Mouse (Mus musculus): ENCODE results near the gene Ulk1. TPM values are rescaled to one million over a fixed set of nuclear protein-coding genes. Genes with fewer than 3 reads are reported as not detected.
A peak's percentile ranks its signal among the peaks of the same experiment; 100 is the strongest.

The Ulk1 gene
- total RNA-seq, 2 experiments from 2014 or later = 1.4 to 27.2 TPM

DNA sequence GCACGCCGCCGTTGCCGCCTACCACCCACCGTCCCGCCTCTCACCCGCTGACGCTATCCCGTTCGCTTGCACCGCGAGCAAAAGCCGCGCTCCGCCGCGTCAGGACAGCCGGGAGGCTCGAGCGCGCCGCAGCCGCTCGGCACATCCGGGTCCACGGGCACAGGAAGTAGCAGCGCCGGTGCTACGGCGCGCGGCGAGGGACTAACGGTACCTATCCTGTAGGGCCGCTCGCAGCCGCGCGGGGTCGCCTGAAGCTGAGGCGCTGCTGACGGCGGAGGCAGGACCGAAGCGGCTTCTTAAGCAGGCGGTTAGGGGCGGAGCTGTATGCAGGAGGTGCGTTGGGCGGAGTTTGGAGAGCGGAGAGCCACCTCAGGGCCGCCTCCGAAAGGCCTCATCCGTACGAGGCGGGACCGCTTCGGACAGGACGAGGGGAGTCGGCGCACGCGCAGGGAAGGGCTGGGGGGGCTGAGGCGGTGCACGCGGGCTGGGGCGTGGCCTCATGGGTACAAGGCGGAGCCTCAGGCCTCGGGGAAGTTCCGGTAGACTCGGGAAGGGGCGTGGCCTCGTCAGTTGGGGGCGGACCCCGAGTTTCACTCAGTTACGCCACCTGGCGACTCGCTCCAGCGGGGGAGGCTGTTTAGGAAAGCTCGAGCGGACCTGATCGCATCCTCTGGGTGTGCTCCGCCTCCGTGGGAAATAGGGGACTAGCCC is 39.3 kb downstream of the Ulk1 start, which contains the start of gene Ep400:
TSS of gene Ep400 (minus strand) at position 270 of the 711 bp plus-strand sequence.
- peak; percentile 88 for ATAC-seq (replicated peaks; ENCODE audit: poor library complexity, severe bottlenecking)

DNA sequence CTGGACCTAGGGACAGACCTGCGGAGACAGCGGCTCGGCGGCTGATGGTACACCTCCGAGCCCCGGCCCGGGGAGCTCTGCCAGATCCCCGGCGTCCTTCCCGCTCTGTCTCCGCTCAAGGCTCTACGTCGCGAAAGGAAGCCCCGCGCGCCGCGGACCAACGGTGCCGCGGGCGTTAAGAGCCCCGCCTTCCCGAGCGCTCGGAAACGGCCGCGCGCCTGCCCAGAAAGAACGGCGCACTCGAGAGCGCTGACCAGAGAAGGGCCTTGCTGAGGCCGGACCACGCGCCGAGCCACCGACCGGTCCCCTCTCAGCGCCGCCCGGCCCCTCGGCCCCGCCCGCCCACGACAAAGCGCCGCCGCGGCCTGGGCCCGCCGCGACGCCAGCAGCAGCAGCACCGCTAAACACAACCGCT is 39.9 kb downstream of the Ulk1 start:
- peak; percentile 25 for ATAC-seq (replicated peaks; ENCODE audit: poor library complexity, severe bottlenecking)

DNA sequence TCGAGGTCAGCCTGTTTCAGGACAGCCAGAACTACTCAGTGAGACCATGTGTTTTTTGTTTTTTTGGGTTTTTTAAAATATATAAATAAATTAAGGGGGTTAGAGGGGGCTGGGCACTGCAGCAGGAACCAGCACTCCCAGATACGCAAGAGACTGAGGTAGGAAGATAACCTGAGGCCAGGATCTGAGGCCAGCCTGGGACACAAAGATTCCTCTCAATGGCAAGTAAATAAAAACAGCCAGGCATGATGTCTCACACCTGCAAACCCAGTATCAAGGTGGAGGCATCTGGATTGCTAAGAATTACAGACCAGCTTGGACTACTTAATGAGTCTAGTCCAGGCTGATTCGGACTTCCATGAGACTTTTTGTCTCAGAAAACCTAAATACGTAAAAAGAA is 40.6 kb downstream of the Ulk1 start:
- no peak for ATAC-seq (replicated peaks; ENCODE audit: poor library complexity, severe bottlenecking)

DNA sequence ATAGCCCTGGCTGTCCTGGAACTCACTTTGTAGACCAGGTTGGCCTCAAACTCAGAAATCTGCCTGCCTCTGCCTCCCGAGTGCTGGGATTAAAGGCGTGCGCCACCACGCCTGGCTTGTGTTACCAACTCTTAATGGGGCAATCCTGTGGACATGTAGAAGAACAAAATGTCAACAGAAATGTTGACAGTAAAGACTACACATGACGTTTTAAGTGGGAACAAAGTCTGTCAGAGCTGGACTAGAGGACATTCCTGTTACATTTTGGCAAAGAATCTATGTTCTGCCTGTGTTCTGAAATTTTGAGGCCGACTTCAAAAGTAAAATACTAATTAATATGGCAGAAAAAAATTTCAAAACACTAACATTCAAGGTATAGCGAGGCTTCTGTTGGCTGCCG is 46.0 kb downstream of the Ulk1 start:
- ATAC-seq (replicated peaks; ENCODE audit: poor library complexity, severe bottlenecking) = no peak

DNA sequence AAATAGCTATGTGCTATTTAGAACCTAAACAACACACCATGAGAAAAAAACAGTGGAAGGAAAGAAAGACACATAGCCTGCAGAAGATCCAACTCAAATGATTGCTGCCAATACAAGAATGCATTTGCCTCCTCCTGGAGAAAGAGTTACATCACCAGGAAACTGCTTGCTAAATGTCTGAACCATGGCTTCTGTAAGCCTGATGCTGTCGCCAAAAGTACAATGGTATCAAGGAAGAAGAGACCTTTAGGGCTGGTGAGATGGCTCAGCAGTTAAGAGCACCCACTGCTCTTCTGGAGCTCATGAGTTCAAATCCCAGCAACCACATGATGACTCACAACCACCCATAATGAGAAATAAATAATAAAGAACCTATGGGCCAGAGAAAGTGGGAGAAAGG is 64.9 kb downstream of the Ulk1 start:
- peak; percentile 50; the same call in 1 of the 2 replicates for ATAC-seq (replicated peaks; ENCODE audit: poor library complexity, severe bottlenecking)

- no peak for ATAC-seq (replicated peaks; ENCODE audit: poor library complexity, severe bottlenecking)
Measured at GRCm38 (mm10) chr5:110739496-110740275, 70.2 kb downstream of the Ulk1 start.

- no peak for ATAC-seq (replicated peaks; ENCODE audit: poor library complexity, severe bottlenecking)
Measured at GRCm38 (mm10) chr5:110735606-110736005, 74.3 kb downstream of the Ulk1 start.

Other genes starting within 250 kb of the Ulk1 start
- gene Noc4l, start 156.7 kb downstream of the Ulk1 start, total RNA-seq (2014; fragmentation: Nextera tagmentation) = 43.4 and 59.0 TPM in 2 replicates
- gene Noc4l, start 156.7 kb downstream of the Ulk1 start, total RNA-seq (2017) = 32.9 and 78.6 TPM in 2 replicates
- 12.0 and 68.1 TPM in 2 replicates for gene Ddx51, start 156.6 kb downstream of the Ulk1 start, total RNA-seq (2014; fragmentation: Nextera tagmentation)
- 9.7 and 9.9 TPM in 2 replicates for gene Ddx51, start 156.6 kb downstream of the Ulk1 start, total RNA-seq (2017)
- gene Ep400, start 39.4 kb downstream of the Ulk1 start, total RNA-seq (2014; fragmentation: Nextera tagmentation) = 127 and 160 TPM in 2 replicates
- 35.5 and 68.1 TPM in 2 replicates for gene Ep400, start 39.4 kb downstream of the Ulk1 start, total RNA-seq (2017)
- gene Pus1, start 29.4 kb downstream of the Ulk1 start, total RNA-seq (2014; fragmentation: Nextera tagmentation) = 41.6 and 45.0 TPM in 2 replicates
- 77.9 and 80.0 TPM in 2 replicates for gene Pus1, start 29.4 kb downstream of the Ulk1 start, total RNA-seq (2017)
- gene Hscb, start 29.7 kb upstream of the Ulk1 start, total RNA-seq (2014; fragmentation: Nextera tagmentation) = 68.2 and 80.1 TPM in 2 replicates
- gene Hscb, start 29.7 kb upstream of the Ulk1 start, total RNA-seq (2017) = 63.6 and 77.4 TPM in 2 replicates
- gene Chek2, start 29.9 kb upstream of the Ulk1 start, total RNA-seq (2014; fragmentation: Nextera tagmentation) = 29.3 and 32.6 TPM in 2 replicates
- gene Chek2, start 29.9 kb upstream of the Ulk1 start, total RNA-seq (2017) = 22.6 and 39.0 TPM in 2 replicates
- 1.0 and 6.2 TPM in 2 replicates for gene Ttc28, start 69.7 kb upstream of the Ulk1 start, total RNA-seq (2014; fragmentation: Nextera tagmentation)
- gene Ttc28, start 69.7 kb upstream of the Ulk1 start, total RNA-seq (2017) = 0.41 and 0.90 TPM in 2 replicates